Mouse (Mus musculus) spleen, adult 12 weeks (tissue): ENCODE data around the gene Set.
A peak's percentile ranks its signal among the peaks of the same experiment; 100 is the strongest.

Source experiments
- DNase-seq: peaks from one replicate; pipeline ENCODE4 v3.0.0; 2022; ENCODE audit warnings: low spot score

The Set gene

GRCm38 (mm10) chr2:30091521-30091920, 34.3 kb downstream of the Set start:
- no peak for DNase-seq

GRCm38 (mm10) chr2:30092280-30092918, 35.2 kb downstream of the Set start:
- no peak for DNase-seq

- peak; percentile 93 for DNase-seq
These were observed 36.5 kb downstream of the Set start, which contains the start of gene Zdhhc12 for GRCm38 (mm10) chr2:30093471-30094207. Gene Zdhhc12, minus strand, starts transcription at chr2:30093648.

GRCm38 (mm10) chr2:30094208-30094588, 37.0 kb downstream of the Set start:
- no peak for DNase-seq

GRCm38 (mm10) chr2:30095882-30096527, 38.8 kb downstream of the Set start:
- no peak for DNase-seq

GRCm38 (mm10) chr2:30100214-30100613, 43.0 kb downstream of the Set start:
- DNase-seq, result no peak

- no peak for DNase-seq
These were observed 49.2 kb downstream of the Set start for GRCm38 (mm10) chr2:30106364-30106763.

- no peak for DNase-seq
These were observed 50.5 kb downstream of the Set start for GRCm38 (mm10) chr2:30107646-30108045.

- DNase-seq, result no peak
These were observed 51.1 kb downstream of the Set start for GRCm38 (mm10) chr2:30108260-30108659.

GRCm38 (mm10) chr2:30111500-30111899, 54.3 kb downstream of the Set start:
- no peak for DNase-seq

GRCm38 (mm10) chr2:30112564-30112963, 55.4 kb downstream of the Set start:
- DNase-seq, result no peak

- no peak for DNase-seq
These were observed 62.5 kb downstream of the Set start for GRCm38 (mm10) chr2:30119641-30120051.

GRCm38 (mm10) chr2:30120269-30120668, 63.1 kb downstream of the Set start:
- no peak for DNase-seq
